Mouse (Mus musculus): ENCODE data around the gene Tcaim. TPM values are rescaled to one million over a fixed set of nuclear protein-coding genes. Genes with fewer than 3 reads are reported as not detected.

Gene Tcaim
- total and polyA plus RNA-seq, 2 experiments from 2014 or later, result 4.0 to 9.8 TPM

GRCm38 (mm10) chr9:122815239-122815851 is 10.0 kb downstream of the Tcaim start:
- no peak overlapping the region for H3K27ac ChIP-seq (ENCODE audit: low read depth)
- 57% methylated on average over 4 of the region's 4 CpGs for WGBS

GRCm38 (mm10) chr9:122823374-122824017 is 18.2 kb downstream of the Tcaim start:
- WGBS, result 83% methylated on average over 5 of the region's 5 CpGs
- TF ChIP-seq CTCF (IDR thresholded peaks at IDR 0.05; ENCODE audit: low read depth) (no peak), EP300 (IDR thresholded peaks at IDR 0.05; ENCODE audit: low read depth) (no peak)
- Histone ChIP-seq H3K27ac (ENCODE audit: low read depth) (no peak overlapping the region), H3K4me3 (ENCODE audit: low read depth, low read length) (no peak overlapping the region), H3K4me2 (ENCODE audit: low read depth, low read length) (no peak overlapping the region), H3K9me3 (replicated peaks; ENCODE audit: control insufficient read depth, low read length) (no peaks in the 10 kb centered on the region), H3K27me3 (ENCODE audit: control insufficient read depth, insufficient read depth, low read length) (no peaks in the 10 kb centered on the region), H3K36me3 (replicated peaks; ENCODE audit: control insufficient read depth, insufficient read depth, low read length) (peaks cover 66% of the 10 kb centered on the region), H3K4me1 (ENCODE audit: control insufficient read depth, insufficient read depth) (no peaks in the 10 kb centered on the region), H3K9ac (replicated peaks; ENCODE audit: low read depth, low read length) (no peak overlapping the region)
- DNase-seq (ENCODE audit: low spot score), result no peak
- no peak for ATAC-seq (ENCODE audit: insufficient read depth, low read depth)

More at GRCm38 (mm10) chr9:122815239-122815851, 10.0 kb downstream of the Tcaim start:
- no peak overlapping the region for H3K4me2 ChIP-seq (ENCODE audit: low read depth, low read length)
- ATAC-seq (ENCODE audit: insufficient read depth, low read depth) (no peak), DNase-seq (ENCODE audit: low spot score) (no peak)
- H3K4me3 ChIP-seq (ENCODE audit: low read depth, low read length), result no peak overlapping the region
- H3K27me3 ChIP-seq (ENCODE audit: control insufficient read depth, insufficient read depth, low read length), result no peaks in the 10 kb centered on the region
- no peak for TF ChIP-seq CTCF (IDR thresholded peaks at IDR 0.05; ENCODE audit: low read depth)
- TF ChIP-seq EP300 (IDR thresholded peaks at IDR 0.05; ENCODE audit: low read depth), result no peak
- H3K9me3 ChIP-seq (replicated peaks; ENCODE audit: control insufficient read depth, low read length), result no peaks in the 10 kb centered on the region
- H3K9ac ChIP-seq (replicated peaks; ENCODE audit: low read depth, low read length), result no peak overlapping the region
- H3K4me1 ChIP-seq (ENCODE audit: control insufficient read depth, insufficient read depth), result 0 out of 2 replicates have a peak, but pooled peaks cover 4% of the 10 kb centered on the region
- H3K36me3 ChIP-seq (replicated peaks; ENCODE audit: control insufficient read depth, insufficient read depth, low read length), result peaks cover 27% of the 10 kb centered on the region

GRCm38 (mm10) chr9:122826743-122827142 is 21.4 kb downstream of the Tcaim start:
- Histone ChIP-seq H3K27ac (ENCODE audit: low read depth) (no peak overlapping the region), H3K9ac (replicated peaks; ENCODE audit: low read depth, low read length) (no peak overlapping the region), H3K4me3 (ENCODE audit: low read depth, low read length) (no peak overlapping the region), H3K9me3 (replicated peaks; ENCODE audit: control insufficient read depth, low read length) (no peaks in the 10 kb centered on the region), H3K36me3 (replicated peaks; ENCODE audit: control insufficient read depth, insufficient read depth, low read length) (peaks cover 51% of the 10 kb centered on the region), H3K4me2 (ENCODE audit: low read depth, low read length) (no peak overlapping the region), H3K4me1 (ENCODE audit: control insufficient read depth, insufficient read depth) (no peaks in the 10 kb centered on the region), H3K27me3 (ENCODE audit: control insufficient read depth, insufficient read depth, low read length) (no peaks in the 10 kb centered on the region)
- TF ChIP-seq CTCF (IDR thresholded peaks at IDR 0.05; ENCODE audit: low read depth) (no peak), EP300 (IDR thresholded peaks at IDR 0.05; ENCODE audit: low read depth) (no peak)
- ATAC-seq (ENCODE audit: insufficient read depth, low read depth), result no peak
- 83% methylated on average over 4 of the region's 4 CpGs for WGBS
- no peak for DNase-seq (ENCODE audit: low spot score)

GRCm38 (mm10) chr9:122829826-122830380 is 24.6 kb downstream of the Tcaim start:
- TF ChIP-seq EP300 (IDR thresholded peaks at IDR 0.05; ENCODE audit: low read depth) (no peak), CTCF (IDR thresholded peaks at IDR 0.05; ENCODE audit: low read depth) (no peak)
- DNase-seq (ENCODE audit: low spot score) (no peak), ATAC-seq (ENCODE audit: insufficient read depth, low read depth) (no peak)
- no peak overlapping the region for H3K9ac ChIP-seq (replicated peaks; ENCODE audit: low read depth, low read length)
- no peak overlapping the region for H3K4me3 ChIP-seq (ENCODE audit: low read depth, low read length)
- peaks cover 50% of the 10 kb centered on the region for H3K36me3 ChIP-seq (replicated peaks; ENCODE audit: control insufficient read depth, insufficient read depth, low read length)
- no peak overlapping the region for H3K27ac ChIP-seq (ENCODE audit: low read depth)
- no peak overlapping the region for H3K4me2 ChIP-seq (ENCODE audit: low read depth, low read length)
- 49% methylated on average over 4 of the region's 4 CpGs for WGBS
- no peaks in the 10 kb centered on the region for H3K27me3 ChIP-seq (ENCODE audit: control insufficient read depth, insufficient read depth, low read length)
- no peaks in the 10 kb centered on the region for H3K4me1 ChIP-seq (ENCODE audit: control insufficient read depth, insufficient read depth)
- H3K9me3 ChIP-seq (replicated peaks; ENCODE audit: control insufficient read depth, low read length), result no peaks in the 10 kb centered on the region

GRCm38 (mm10) chr9:122836126-122836525 is 30.8 kb downstream of the Tcaim start:
- 75% methylated on average over 9 of the region's 9 CpGs for WGBS
- H3K27me3 ChIP-seq (ENCODE audit: control insufficient read depth, insufficient read depth, low read length), result no peaks in the 10 kb centered on the region
- H3K27ac ChIP-seq (ENCODE audit: low read depth), result no peak overlapping the region; the same call in 1 of the 2 replicates
- TF ChIP-seq CTCF (IDR thresholded peaks at IDR 0.05; ENCODE audit: low read depth), result no peak
- no peak for TF ChIP-seq EP300 (IDR thresholded peaks at IDR 0.05; ENCODE audit: low read depth)
- H3K9me3 ChIP-seq (replicated peaks; ENCODE audit: control insufficient read depth, low read length), result no peaks in the 10 kb centered on the region
- DNase-seq (ENCODE audit: low spot score) (no peak), ATAC-seq (ENCODE audit: insufficient read depth, low read depth) (no peak)
- no peak overlapping the region for H3K4me3 ChIP-seq (ENCODE audit: low read depth, low read length)
- no peak overlapping the region for H3K9ac ChIP-seq (replicated peaks; ENCODE audit: low read depth, low read length)
- H3K4me2 ChIP-seq (ENCODE audit: low read depth, low read length), result no peak overlapping the region
- H3K4me1 ChIP-seq (ENCODE audit: control insufficient read depth, insufficient read depth), result peaks cover 9% of the 10 kb centered on the region; the same call in 1 of the 2 replicates
- H3K36me3 ChIP-seq (replicated peaks; ENCODE audit: control insufficient read depth, insufficient read depth, low read length), result 0 out of 2 replicates have a peak, but pooled peaks cover 13% of the 10 kb centered on the region

Measured in heart, postnatal 0 days (tissue).